Mouse (Mus musculus): ENCODE results near the gene Spata33.
"Not testable (repeated sequence)": the region's sequence is repeated elsewhere in the genome, so short reads cannot be mapped to it uniquely, and the experiment has no call there.

- TF ChIP-seq EP300, CTCF (IDR thresholded peaks at IDR 0.05; ENCODE audit: low read depth): not testable (repeated sequence)
Observed at GRCm38 (mm10) chr8:123197016-123197415, 15.6 kb upstream of the Spata33 start.
